Mouse (Mus musculus) myocyte (in vitro differentiated cells): ENCODE data around the gene Mmp17. TPM values are rescaled to one million over a fixed set of nuclear protein-coding genes. Genes with fewer than 3 reads are reported as not detected.

Source experiments
- H3K27me3 ChIP-seq: one replicate; pipeline ENCODE4 v1.6.1; 2011; ENCODE audit not compliant: control insufficient read depth, insufficient read depth, insufficient read length
- H3K36me3 ChIP-seq: one replicate; pipeline ENCODE4 v1.6.1; 2011; ENCODE audit not compliant: control insufficient read depth, insufficient read depth
- H3K4me2 ChIP-seq: one replicate; pipeline ENCODE4 v1.6.1; 2011; ENCODE audit warnings: low read depth, control low read depth
- H3K4me3 ChIP-seq: one replicate; pipeline ENCODE4 v1.5.1; 2011; ENCODE audit warnings: mild to moderate bottlenecking, control low read depth, moderate library complexity
- H3K79me2 ChIP-seq: one replicate; pipeline ENCODE4 v1.6.1; 2011; ENCODE audit not compliant: control insufficient read depth, insufficient read depth
- H3ac ChIP-seq: one replicate; pipeline ENCODE4 v1.6.1; 2011; ENCODE audit not compliant: control insufficient read depth, insufficient read length
- CEBPB ChIP-seq: IDR thresholded peaks from 2 replicates; pipeline ENCODE4 v1.6.1; 2011; ENCODE audit warnings: mild to moderate bottlenecking, moderate library complexity; ENCODE audit not compliant: poor library complexity, insufficient read depth, severe bottlenecking
- E2F4 ChIP-seq: IDR thresholded peaks from one replicate; pipeline ENCODE4 v1.6.1; 2011; ENCODE audit warnings: mild to moderate bottlenecking, control low read depth, moderate library complexity; ENCODE audit not compliant: insufficient read depth
- MAX ChIP-seq: IDR thresholded peaks from one replicate; pipeline ENCODE4 v1.6.1; 2011; ENCODE audit warnings: low read depth, mild to moderate bottlenecking, control low read depth
- MYOD1 ChIP-seq, 3 experiments: IDR thresholded peaks; one replicate each; pipeline ENCODE4 v1.6.1; 2011; ENCODE audit warnings: control low read depth in 2 of 3, low read depth in 2 of 3, mild to moderate bottlenecking in 2 of 3, moderate library complexity in 1 of 3; ENCODE audit not compliant: insufficient read length in 2 of 3, control insufficient read depth in 1 of 3
- MYOG ChIP-seq, 3 experiments: IDR thresholded peaks; one replicate each; pipeline ENCODE4 v1.6.1; 2011; ENCODE audit warnings: control low read depth in 2 of 3, low read depth in 2 of 3, mild to moderate bottlenecking in 2 of 3; ENCODE audit not compliant: insufficient read length in 2 of 3, control insufficient read depth in 1 of 3, insufficient read depth in 1 of 3
- POLR2A ChIP-seq: IDR thresholded peaks from one replicate; pipeline ENCODE4 v1.6.1; 2011; ENCODE audit warnings: low read depth, mild to moderate bottlenecking, control low read depth, moderate library complexity; ENCODE audit not compliant: insufficient read length
- POLR2AphosphoS2 ChIP-seq: IDR thresholded peaks from one replicate; pipeline ENCODE4 v1.6.1; 2011; ENCODE audit warnings: low read depth, control low read depth; ENCODE audit not compliant: insufficient read length
- REST ChIP-seq: IDR thresholded peaks from one replicate; pipeline ENCODE4 v1.6.1; 2011; ENCODE audit warnings: mild to moderate bottlenecking, control low read depth, moderate library complexity; ENCODE audit not compliant: insufficient read depth, insufficient read length
- SRF ChIP-seq: IDR thresholded peaks from one replicate; pipeline ENCODE4 v1.6.1; 2011; ENCODE audit warnings: low read depth; ENCODE audit not compliant: control insufficient read depth, insufficient read length
- TCF12 ChIP-seq: IDR thresholded peaks from one replicate; pipeline ENCODE4 v1.6.1; 2011; ENCODE audit warnings: mild to moderate bottlenecking, control low read depth; ENCODE audit not compliant: poor library complexity, insufficient read depth, severe bottlenecking
- TCF3 ChIP-seq: IDR thresholded peaks from one replicate; pipeline ENCODE4 v1.6.1; 2011; ENCODE audit warnings: low read depth, control low read depth; ENCODE audit not compliant: insufficient read length
- USF1 ChIP-seq: IDR thresholded peaks from one replicate; pipeline ENCODE4 v1.6.1; 2011; ENCODE audit warnings: low read depth, mild to moderate bottlenecking, control low read depth, moderate library complexity
- polyA plus RNA-seq: library from polyadenylated mRNA; unstranded; fragments of >200 nt; fragmentation: generic; extraction: Trizol; gene quantifications from one replicate; pipeline ENCODE4 v1.2.1, GENCODE M21; 2012; ENCODE audit warnings: missing spikeins

Gene Mmp17
- polyA plus RNA-seq, 1 experiment: 0.35 TPM

- Histone ChIP-seq H3K79me2 (no peaks in the 10 kb centered on the region), H3K4me2 (no peak overlapping the region), H3K4me3 (no peak overlapping the region), H3K36me3 (no peaks in the 10 kb centered on the region), H3ac (no peak overlapping the region), H3K27me3 (peaks cover 38% of the 10 kb centered on the region)
- TF ChIP-seq TCF3 (no peak), TCF12 (no peak), REST (no peak), POLR2A (no peak), POLR2AphosphoS2 (no peak), USF1 (no peak), E2F4 (no peak), MYOG (IDR thresholded peaks at IDR 0.05; ENCODE audit: control insufficient read depth in 1 of 3, insufficient read depth in 1 of 3, insufficient read length in 2 of 3, low read depth in 2 of 3) (no peak), CEBPB (no peak), SRF (no peak), MYOD1 (IDR thresholded peaks at IDR 0.05; ENCODE audit: control insufficient read depth in 1 of 3, insufficient read length in 2 of 3, low read depth in 2 of 3) (no peak), MAX (no peak)
These were observed 3.9 kb upstream of the Mmp17 start for GRCm38 (mm10) chr5:129580046-129580445.

- Histone ChIP-seq H3K27me3 (peaks cover 44% of the 10 kb centered on the region), H3K79me2 (no peaks in the 10 kb centered on the region), H3ac (no peak overlapping the region), H3K4me2 (no peak overlapping the region), H3K36me3 (no peaks in the 10 kb centered on the region), H3K4me3 (no peak overlapping the region)
- TF ChIP-seq REST (no peak), MAX (no peak), POLR2AphosphoS2 (no peak), POLR2A (no peak), TCF3 (no peak), CEBPB (no peak)
These were observed 3.4 kb upstream of the Mmp17 start for GRCm38 (mm10) chr5:129580572-129580971.

- no peaks in the 10 kb centered on the region for H3K79me2 ChIP-seq
- H3K36me3 ChIP-seq: no peaks in the 10 kb centered on the region
- no peak overlapping the region for H3K4me2 ChIP-seq
- peaks cover 47% of the 10 kb centered on the region for H3K27me3 ChIP-seq
- no peak overlapping the region for H3K4me3 ChIP-seq
- no peak overlapping the region for H3ac ChIP-seq
- TF ChIP-seq MYOG (IDR thresholded peaks at IDR 0.05; ENCODE audit: control insufficient read depth in 1 of 3, insufficient read depth in 1 of 3, insufficient read length in 2 of 3, low read depth in 2 of 3): no peak
- no peak for TF ChIP-seq MYOD1 (IDR thresholded peaks at IDR 0.05; ENCODE audit: control insufficient read depth in 1 of 3, insufficient read length in 2 of 3, low read depth in 2 of 3)
- no peak for TF ChIP-seq CEBPB
- TF ChIP-seq USF1: no peak
- TF ChIP-seq SRF: no peak
- no peak for TF ChIP-seq POLR2AphosphoS2
- TF ChIP-seq E2F4: no peak
- TF ChIP-seq POLR2A: no peak
- no peak for TF ChIP-seq MAX
These were observed 3.0 kb upstream of the Mmp17 start for GRCm38 (mm10) chr5:129581015-129581414.

GRCm38 (mm10) chr5:129583331-129583730, 638 bp upstream of the Mmp17 start:
- H3ac ChIP-seq: peak overlapping the region; percentile 28
- peak overlapping the region; percentile 15 for H3K4me3 ChIP-seq
- H3K4me2 ChIP-seq: peak overlapping the region; percentile 89
- TF ChIP-seq MAX (no peak), POLR2AphosphoS2 (no peak), E2F4 (no peak), POLR2A (no peak), USF1 (no peak), REST (no peak), TCF12 (no peak), MYOG (IDR thresholded peaks at IDR 0.05; ENCODE audit: control insufficient read depth in 1 of 3, insufficient read depth in 1 of 3, insufficient read length in 2 of 3, low read depth in 2 of 3) (no peak), SRF (no peak)
- no peaks in the 10 kb centered on the region for H3K36me3 ChIP-seq
- peaks cover 61% of the 10 kb centered on the region for H3K27me3 ChIP-seq
- no peaks in the 10 kb centered on the region for H3K79me2 ChIP-seq

- H3K79me2 ChIP-seq: no peaks in the 10 kb centered on the region
- TF ChIP-seq POLR2A (no peak), E2F4 (no peak), POLR2AphosphoS2 (no peak), TCF3 (no peak), MYOG (IDR thresholded peaks at IDR 0.05; ENCODE audit: control insufficient read depth in 1 of 3, insufficient read depth in 1 of 3, insufficient read length in 2 of 3, low read depth in 2 of 3) (no peak), REST (no peak), USF1 (no peak), SRF (no peak), MAX (no peak), CEBPB (no peak), TCF12 (no peak)
- H3K27me3 ChIP-seq: peaks cover 74% of the 10 kb centered on the region
- H3K4me2 ChIP-seq: peak overlapping the region; percentile 89
- peak overlapping the region; percentile 15 for H3K4me3 ChIP-seq
- H3ac ChIP-seq: peak overlapping the region; percentile 28
- no peaks in the 10 kb centered on the region for H3K36me3 ChIP-seq
These were observed 893 bp downstream of the Mmp17 start for GRCm38 (mm10) chr5:129584583-129585541.
